Mouse (Mus musculus) cortical plate, adult 2 months (tissue): ENCODE results near the gene Tmem178b.

Experiments used
- CTCF ChIP-seq: fragments of 200-500 bp; IDR thresholded peaks from 2 replicates; pipeline ENCODE4 v1.5.1; 2011; ENCODE audit warnings: mild to moderate bottlenecking, control low read depth, low read length; ENCODE audit not compliant: insufficient read depth; ENCODE audit errors: extremely low read depth
- POLR2A ChIP-seq: fragments of 200-500 bp; IDR thresholded peaks from 2 replicates; pipeline ENCODE4 v1.6.1; 2011; ENCODE audit warnings: mild to moderate bottlenecking, low read length, control low read depth; ENCODE audit not compliant: insufficient read depth; ENCODE audit errors: extremely low read depth

DNA sequence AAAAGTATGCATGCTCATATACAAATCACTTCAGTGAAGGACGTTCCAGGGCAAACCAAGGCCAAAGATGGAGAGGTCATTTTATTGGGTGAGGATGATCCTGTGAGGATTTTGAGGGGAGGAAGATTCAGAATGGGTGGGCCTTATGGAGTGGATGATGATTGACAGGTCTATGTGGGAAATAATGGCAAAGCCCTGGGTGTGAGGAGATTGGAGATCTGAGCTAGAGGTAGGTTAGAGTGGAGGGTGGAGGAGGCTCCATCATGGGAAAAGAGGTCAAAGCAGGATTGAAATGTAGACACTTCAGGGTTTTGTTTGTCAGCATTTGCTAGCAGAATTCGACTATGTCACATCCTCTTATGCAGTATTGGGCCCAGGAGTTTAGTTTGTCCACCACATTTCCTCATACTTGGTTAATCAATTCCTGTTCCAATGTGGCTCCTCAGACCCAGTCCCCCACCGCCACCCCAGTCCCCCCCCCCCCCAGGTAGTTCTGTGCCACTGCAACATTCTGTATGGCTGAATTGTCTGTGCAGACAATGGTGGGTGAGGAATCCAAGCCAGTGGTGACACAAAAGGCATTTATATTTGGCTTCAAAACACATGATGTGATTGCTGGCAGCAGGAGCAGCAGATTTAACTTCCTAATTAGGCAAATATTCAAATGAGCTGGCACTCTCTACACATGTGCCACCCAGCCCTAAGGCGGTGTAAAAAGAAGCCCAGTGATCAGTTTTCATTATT, 150.7 kb downstream of the Tmem178b start:
- TF ChIP-seq CTCF (no peak), POLR2A (no peak)
